Mouse (Mus musculus) midbrain, embryonic 16.5 days (tissue): ENCODE measurements around the gene Glis1. TPM values are rescaled to one million over a fixed set of nuclear protein-coding genes. Genes with fewer than 3 reads are reported as not detected.
A peak's percentile ranks its signal among the peaks of the same experiment; 100 is the strongest.

Source experiments
- ATAC-seq: fragments of 200-750 bp; cut with Nextera tagmentation; 2 replicates; pipeline ENCODE4 v1.8.0; 2017; ENCODE audit warnings: moderate TSS enrichment
- H3K27ac ChIP-seq: fragments of 300-500 bp; sonication (generic); 2 replicates; pipeline ENCODE4 v1.5.1; 2014; ENCODE audit warnings: mild to moderate bottlenecking, low read length, mixed read lengths
- H3K27me3 ChIP-seq: fragments of 300-500 bp; sonication (generic); 2 replicates; pipeline ENCODE4 v1.6.1; 2014; ENCODE audit warnings: low read depth, low read length, mixed read lengths; ENCODE audit not compliant: control insufficient read depth, insufficient read depth
- H3K36me3 ChIP-seq: fragments of 300-500 bp; sonication (generic); 2 replicates; pipeline ENCODE4 v1.6.1; 2014; ENCODE audit warnings: mild to moderate bottlenecking, low read length, moderate library complexity, mixed read lengths; ENCODE audit not compliant: control insufficient read depth, insufficient read depth
- H3K4me1 ChIP-seq: fragments of 300-500 bp; sonication (generic); 2 replicates; pipeline ENCODE4 v1.6.1; 2014; ENCODE audit warnings: mild to moderate bottlenecking, low read length, mixed read lengths; ENCODE audit not compliant: control insufficient read depth, insufficient read depth
- H3K4me2 ChIP-seq: fragments of 300-500 bp; sonication (generic); 2 replicates; pipeline ENCODE4 v1.6.1; 2014; ENCODE audit warnings: mild to moderate bottlenecking, low read length, mixed read lengths
- H3K4me3 ChIP-seq: fragments of 300-500 bp; sonication (generic); 2 replicates; pipeline ENCODE4 v1.5.1; 2014; ENCODE audit warnings: low read depth, mild to moderate bottlenecking, low read length, moderate library complexity, mixed read lengths
- H3K9ac ChIP-seq: fragments of 300-500 bp; sonication (generic); 2 replicates; pipeline ENCODE4 v1.6.1; 2014; ENCODE audit warnings: low read depth, low read length, mixed read lengths
- H3K9me3 ChIP-seq: fragments of 300-500 bp; sonication (generic); replicated peaks from 2 replicates; pipeline ENCODE4 v1.6.1; 2014; ENCODE audit warnings: mild to moderate bottlenecking, low read length, mixed read lengths; ENCODE audit not compliant: control insufficient read depth, poor library complexity, severe bottlenecking
- WGBS: fragments of 180-500 bp; shearing (Covaris S2); extraction: QIAGEN DNeasy Blood & Tissue Kit; methylation state at CpG from one replicate; pipeline ENCODE4 v1.1.7; 2014; 5-methylcytosine and 5-hydroxymethylcytosine counted together
- polyA plus RNA-seq: library from polyadenylated mRNA; unstranded; fragments of >200 nt; fragmentation: Nextera tagmentation; extraction: Ambion mirVana; gene quantifications from 2 replicates; pipeline ENCODE4 v1.2.1, GENCODE M21; 2015

The Glis1 gene
- polyA plus RNA-seq, 1 experiment from 2014 or later: 2.4 TPM

- 28% methylated on average over 16 of the region's 16 CpGs for WGBS
These were observed 8.6 kb downstream of the Glis1 start for GRCm38 (mm10) chr4:107442891-107443483.

GRCm38 (mm10) chr4:107443621-107444020 lies 9.2 kb downstream of the Glis1 start:
- no peak for ATAC-seq
- Histone ChIP-seq H3K9me3 (no peaks in the 10 kb centered on the region), H3K4me1 (peaks cover 3% of the 10 kb centered on the region; the same call in 1 of the 2 replicates), H3K27ac (no peak overlapping the region), H3K4me2 (no peak overlapping the region), H3K36me3 (no peaks in the 10 kb centered on the region), H3K4me3 (no peak overlapping the region), H3K9ac (no peak overlapping the region), H3K27me3 (peaks cover 25% of the 10 kb centered on the region)
- WGBS: 38% methylated on average over 11 of the region's 11 CpGs

More at GRCm38 (mm10) chr4:107442891-107443483, 8.6 kb downstream of the Glis1 start:
- no peak for ATAC-seq
- Histone ChIP-seq H3K4me2 (no peak overlapping the region), H3K4me3 (no peak overlapping the region), H3K27me3 (peaks cover 25% of the 10 kb centered on the region), H3K9ac (no peak overlapping the region), H3K27ac (no peak overlapping the region), H3K36me3 (no peaks in the 10 kb centered on the region), H3K4me1 (peaks cover 3% of the 10 kb centered on the region; the same call in 1 of the 2 replicates), H3K9me3 (no peaks in the 10 kb centered on the region)

- 90% methylated on average over 6 of the region's 6 CpGs for WGBS
- Histone ChIP-seq H3K9me3 (no peaks in the 10 kb centered on the region), H3K9ac (no peak overlapping the region), H3K4me1 (no peaks in the 10 kb centered on the region; the same call in 1 of the 2 replicates), H3K27ac (no peak overlapping the region), H3K27me3 (peaks cover 8% of the 10 kb centered on the region), H3K4me3 (no peak overlapping the region), H3K4me2 (no peak overlapping the region), H3K36me3 (no peaks in the 10 kb centered on the region)
- ATAC-seq: no peak
These were observed 14.1 kb downstream of the Glis1 start for GRCm38 (mm10) chr4:107448481-107448880.

GRCm38 (mm10) chr4:107449519-107449918 lies 15.1 kb downstream of the Glis1 start:
- no peak for ATAC-seq
- no peak overlapping the region for H3K27ac ChIP-seq

GRCm38 (mm10) chr4:107452266-107453015 lies 18.1 kb downstream of the Glis1 start:
- H3K9ac ChIP-seq: no peak overlapping the region
- H3K4me3 ChIP-seq: no peak overlapping the region
- no peaks in the 10 kb centered on the region; the same call in 1 of the 2 replicates for H3K4me1 ChIP-seq
- WGBS: 56% methylated on average over 18 of the region's 18 CpGs
- no peaks in the 10 kb centered on the region for H3K36me3 ChIP-seq
- no peaks in the 10 kb centered on the region for H3K9me3 ChIP-seq
- 0 out of 2 replicates have a peak, but pooled peaks have one; percentile 16 for ATAC-seq
- H3K27ac ChIP-seq: no peak overlapping the region
- no peaks in the 10 kb centered on the region for H3K27me3 ChIP-seq
- H3K4me2 ChIP-seq: no peak overlapping the region

More at GRCm38 (mm10) chr4:107449519-107449918, 15.1 kb downstream of the Glis1 start:
- Histone ChIP-seq H3K4me2 (no peak overlapping the region), H3K36me3 (no peaks in the 10 kb centered on the region), H3K4me3 (no peak overlapping the region), H3K9me3 (no peaks in the 10 kb centered on the region), H3K27me3 (no peaks in the 10 kb centered on the region), H3K4me1 (no peaks in the 10 kb centered on the region; the same call in 1 of the 2 replicates), H3K9ac (no peak overlapping the region)
- 91% methylated on average over 13 of the region's 13 CpGs for WGBS

- Histone ChIP-seq H3K9me3 (no peaks in the 10 kb centered on the region), H3K36me3 (no peaks in the 10 kb centered on the region), H3K27me3 (no peaks in the 10 kb centered on the region), H3K27ac (0 out of 2 replicates have a peak overlapping the region, but pooled peaks have one; percentile 4), H3K4me3 (no peak overlapping the region), H3K4me1 (no peaks in the 10 kb centered on the region; the same call in 1 of the 2 replicates), H3K9ac (0 out of 2 replicates have a peak overlapping the region, but pooled peaks have one; percentile 1), H3K4me2 (no peak overlapping the region)
- 59% methylated on average over 16 of the region's 16 CpGs for WGBS
- peak; percentile 84 for ATAC-seq
These were observed 19.0 kb downstream of the Glis1 start for GRCm38 (mm10) chr4:107453141-107453984.

- Histone ChIP-seq H3K4me3 (no peak overlapping the region), H3K27ac (no peak overlapping the region), H3K4me1 (no peaks in the 10 kb centered on the region; the same call in 1 of the 2 replicates), H3K9me3 (no peaks in the 10 kb centered on the region), H3K4me2 (no peak overlapping the region), H3K9ac (no peak overlapping the region), H3K36me3 (no peaks in the 10 kb centered on the region), H3K27me3 (no peaks in the 10 kb centered on the region)
- WGBS: 77% methylated on average over 12 of the region's 12 CpGs
- ATAC-seq: no peak
These were observed 23.2 kb downstream of the Glis1 start for GRCm38 (mm10) chr4:107457602-107458001.

- no peaks in the 10 kb centered on the region for H3K9me3 ChIP-seq
- H3K4me2 ChIP-seq: no peak overlapping the region
- no peak overlapping the region for H3K9ac ChIP-seq
- no peaks in the 10 kb centered on the region for H3K4me1 ChIP-seq
- H3K4me3 ChIP-seq: no peak overlapping the region
- no peak overlapping the region for H3K27ac ChIP-seq
- H3K36me3 ChIP-seq: no peaks in the 10 kb centered on the region
- no peaks in the 10 kb centered on the region for H3K27me3 ChIP-seq
- 91% methylated on average over 17 of the region's 17 CpGs for WGBS
- no peak for ATAC-seq
These were observed 24.5 kb downstream of the Glis1 start for GRCm38 (mm10) chr4:107458907-107459306.
